Mouse (Mus musculus) lung, adult 2 months (tissue): ENCODE data around the gene Scrg1. TPM values are rescaled to one million over a fixed set of nuclear protein-coding genes. Genes with fewer than 3 reads are reported as not detected.

Experiments used
- DNase-seq: peaks from one replicate; pipeline ENCODE4 v3.0.0; 2022
- H3K4me1 ChIP-seq: fragments of 200-500 bp; 2 replicates; pipeline ENCODE4 v1.6.1; 2011; ENCODE audit warnings: low read length; ENCODE audit not compliant: control insufficient read depth, insufficient read depth
- H3K4me3 ChIP-seq: fragments of 200-500 bp; replicated peaks from 2 replicates; pipeline ENCODE3; 2011; ENCODE audit warnings: low read depth, mild to moderate bottlenecking, control low read depth, low read length; ENCODE audit errors: extremely low read depth
- CTCF ChIP-seq: fragments of 200-500 bp; IDR thresholded peaks from 2 replicates; pipeline ENCODE4 v1.5.1; 2011; ENCODE audit warnings: mild to moderate bottlenecking, low read length, control low read depth; ENCODE audit not compliant: insufficient read depth
- POLR2A ChIP-seq: fragments of 200-500 bp; IDR thresholded peaks from 2 replicates; pipeline ENCODE4 v1.6.1; 2011; ENCODE audit warnings: low read depth, mild to moderate bottlenecking, control low read depth, low read length, borderline replicate concordance; ENCODE audit errors: extremely low read depth
- WGBS: fragments of 180-500 bp; shearing (Covaris S2); methylation state at CpG from one replicate; pipeline ENCODE4 v1.1.7; 2018; 5-methylcytosine and 5-hydroxymethylcytosine counted together
- polyA plus RNA-seq: library from polyadenylated mRNA; depleted of rRNA; stranded (reverse); fragments of >200 nt; gene quantifications from 2 replicates; pipeline ENCODE4 v1.2.3, GENCODE M21; 2012; rRNA removed

The Scrg1 gene
- polyA plus RNA-seq, 1 experiment, result 0.64 TPM

DNA sequence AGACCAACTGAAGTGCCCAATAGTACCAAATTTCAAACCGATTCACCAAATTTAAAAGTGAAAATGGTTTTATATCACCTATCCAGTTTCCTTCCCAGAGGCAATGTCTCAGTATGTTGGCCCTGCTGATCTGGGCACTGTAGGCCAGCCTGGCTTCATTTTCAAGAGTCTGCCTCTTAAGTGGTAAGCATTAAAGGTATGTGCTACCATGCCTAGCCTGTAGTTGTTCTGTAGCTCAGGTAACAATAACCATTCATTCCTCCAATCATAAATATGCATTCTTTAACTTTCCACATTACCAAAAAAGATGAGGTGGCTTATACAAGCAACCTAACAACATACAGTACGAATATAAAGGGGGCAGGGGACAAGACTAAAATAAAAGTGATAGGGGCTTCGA is 62.0 kb downstream of the Scrg1 start:
- H3K4me1 ChIP-seq, result no peaks in the 10 kb centered on the region; the same call in 1 of the 2 replicates
- H3K4me3 ChIP-seq, result no peak overlapping the region
- 91% methylated on average over 3 of the region's 3 CpGs for WGBS

DNA sequence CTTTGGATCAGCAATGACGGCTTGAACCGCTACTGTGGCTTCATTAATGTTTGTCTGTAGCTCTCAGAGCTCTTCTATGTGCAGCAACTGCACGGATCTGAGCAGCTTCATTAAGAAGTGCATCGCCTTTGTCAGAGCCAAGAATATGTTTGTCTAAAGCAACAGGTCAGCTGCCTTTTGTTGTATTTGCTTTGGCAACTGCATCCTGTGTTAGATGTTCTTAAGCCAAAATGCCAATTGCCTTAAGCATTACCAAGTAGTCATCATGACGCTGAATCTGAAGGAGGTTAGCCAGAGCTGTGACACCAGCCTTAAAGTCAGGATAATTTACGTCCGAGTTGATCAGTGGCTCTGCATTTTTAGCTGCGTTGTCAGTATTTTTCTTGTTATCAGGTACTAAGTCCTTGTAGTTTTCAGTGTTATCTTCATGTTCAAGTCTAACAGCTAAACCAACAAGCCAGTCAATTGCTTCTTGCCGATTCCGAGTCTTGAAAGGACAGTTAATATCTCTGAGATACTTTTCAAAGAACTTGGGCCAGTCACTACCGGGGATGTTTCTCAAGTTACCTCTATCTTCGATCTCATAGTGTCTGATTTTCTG is 64.6 kb downstream of the Scrg1 start:
- H3K4me3 ChIP-seq, result no peak overlapping the region
- TF ChIP-seq CTCF, result no peak
- TF ChIP-seq POLR2A, result no peak
- no peaks in the 10 kb centered on the region; the same call in 1 of the 2 replicates for H3K4me1 ChIP-seq
- DNase-seq, result no peak
- WGBS, result 63% methylated on average over 12 of the region's 12 CpGs

More for the DNA sequence above, 62.0 kb downstream of the Scrg1 start:
- no peak for TF ChIP-seq CTCF
- TF ChIP-seq POLR2A, result no peak
- DNase-seq, result no peak

Other genes starting within 250 kb of the Scrg1 start
- gene Hand2, start 134.9 kb upstream of the Scrg1 start, polyA plus RNA-seq, result 0.21 and 0.28 TPM in 2 replicates
- 6.3 and 9.4 TPM in 2 replicates for gene Sap30, start 31.9 kb downstream of the Scrg1 start, polyA plus RNA-seq
- gene Hmgb2, start 56.0 kb downstream of the Scrg1 start, polyA plus RNA-seq, result 4.0 and 5.8 TPM in 2 replicates
- gene Galnt7, start 197.1 kb downstream of the Scrg1 start, polyA plus RNA-seq, result 2.0 and 2.1 TPM in 2 replicates